ENCODE assay signal across 8 mouse cellular contexts in genomic region chr15:37007233-37007958, GRCm38 (mm10). TPM values are rescaled to one million over a fixed set of nuclear protein-coding genes. Genes with fewer than 3 reads are reported as not detected.
DNase-seq lines count a peak whose midpoint lies in the region; ATAC-seq and TF ChIP-seq lines count a peak whose summit lies in the region.

Gene Zfp706, minus strand, starts transcription at chr15:37007773.

- peaks cover 43% of the 10 kb centered on the region for H3K79me3 ChIP-seq in C2C12 (ENCODE audit: low read depth)

- no peaks in the 10 kb centered on the region for H3K27me3 ChIP-seq in C2C12 (ENCODE audit: control insufficient read depth, insufficient read depth, insufficient read length)
- no peaks in the 10 kb centered on the region for H3K27me3 ChIP-seq in erythroblast, embryonic 14.5 days (ENCODE audit: control insufficient read depth)
- no peaks in the 10 kb centered on the region for H3K27me3 ChIP-seq in heart, embryonic 12.5 days (replicated peaks)
- H3K27me3 ChIP-seq in kidney, postnatal 0 days (ENCODE audit: insufficient read depth, low read length) = no peaks in the 10 kb centered on the region
- no peaks in the 10 kb centered on the region for H3K27me3 ChIP-seq in liver, embryonic 11.5 days (replicated peaks; ENCODE audit: control insufficient read depth, insufficient read depth, low read length)
- H3K27me3 ChIP-seq in stomach, embryonic 14.5 days (ENCODE audit: control insufficient read depth, insufficient read depth, low read length) = no peaks in the 10 kb centered on the region

- peak; percentile 99 for ATAC-seq in heart, embryonic 12.5 days (ENCODE audit: insufficient number of reproducible peaks, low FRiP score)
- peak; percentile 99 for ATAC-seq in kidney, postnatal 0 days (replicated peaks; ENCODE audit: low FRiP score, low read depth)
- ATAC-seq in liver, embryonic 11.5 days (replicated peaks; ENCODE audit: low FRiP score) = peak; percentile 98
- peak; percentile 100 for ATAC-seq in stomach, embryonic 14.5 days (ENCODE audit: insufficient number of reproducible peaks, insufficient read depth, low FRiP score, low read depth)

- DNase-seq in brain, embryonic 14.5 days (ENCODE audit: low read depth) = peak; percentile 100
- DNase-seq in kidney, postnatal 0 days (ENCODE audit: low spot score) = peak; percentile 100
- peak; percentile 98 for DNase-seq in liver, embryonic 11.5 days (ENCODE audit: low spot score)
- DNase-seq in naive thymus-derived CD4-positive, alpha-beta T cell, adult 2 months (ENCODE audit: low read depth) = peak; percentile 99

- H3K4me1 ChIP-seq in erythroblast, embryonic 14.5 days (ENCODE audit: control insufficient read depth) = peaks cover 25% of the 10 kb centered on the region
- H3K4me1 ChIP-seq in heart, embryonic 12.5 days (replicated peaks) = peaks cover 23% of the 10 kb centered on the region
- H3K4me1 ChIP-seq in kidney, postnatal 0 days (replicated peaks; ENCODE audit: insufficient read depth, low read length) = peaks cover 6% of the 10 kb centered on the region; the same call in 1 of the 2 replicates
- peaks cover 15% of the 10 kb centered on the region; the same call in 1 of the 2 replicates for H3K4me1 ChIP-seq in liver, embryonic 11.5 days (replicated peaks; ENCODE audit: control insufficient read depth, insufficient read depth, low read length)
- peaks cover 14% of the 10 kb centered on the region for H3K4me1 ChIP-seq in stomach, embryonic 14.5 days (ENCODE audit: control insufficient read depth, insufficient read depth, low read length)

- TF ChIP-seq POLR2A in brain, embryonic 14.5 days (IDR thresholded peaks at IDR 0.05; ENCODE audit: borderline replicate concordance, extremely low read depth, insufficient read depth, insufficient read length, poor library complexity, severe bottlenecking) = peak; percentile 89

- under 1% methylated on average over 77 of the region's 79 CpGs for WGBS in heart, embryonic 12.5 days
- under 1% methylated on average over 75 of the region's 79 CpGs for WGBS in kidney, postnatal 0 days
- under 1% methylated on average over 78 of the region's 79 CpGs for WGBS in liver, embryonic 11.5 days
- WGBS in stomach, embryonic 14.5 days = under 1% methylated on average over 61 of the region's 79 CpGs

- H3K4me2 ChIP-seq in heart, embryonic 12.5 days = peak within 1 kb of the TSS; percentile 66
- H3K4me2 ChIP-seq in kidney, postnatal 0 days (ENCODE audit: low read length) = peak within 1 kb of the TSS; percentile 76
- H3K4me2 ChIP-seq in liver, embryonic 11.5 days = peak within 1 kb of the TSS; percentile 69
- peak within 1 kb of the TSS; percentile 65 for H3K4me2 ChIP-seq in stomach, embryonic 14.5 days (replicated peaks; ENCODE audit: low read depth, low read length)

- H3K27ac ChIP-seq in heart, embryonic 12.5 days (ENCODE audit: poor library complexity, severe bottlenecking) = peak within 1 kb of the TSS; percentile 98
- H3K27ac ChIP-seq in kidney, postnatal 0 days = peak within 1 kb of the TSS; percentile 98
- H3K27ac ChIP-seq in liver, embryonic 11.5 days (ENCODE audit: low read depth, low read length) = peak within 1 kb of the TSS; percentile 93
- H3K27ac ChIP-seq in stomach, embryonic 14.5 days (ENCODE audit: low read length) = peak within 1 kb of the TSS; percentile 92

- no peaks in the 10 kb centered on the region for H3K9me3 ChIP-seq in erythroblast, embryonic 14.5 days (ENCODE audit: control insufficient read depth, low read length)
- H3K9me3 ChIP-seq in heart, embryonic 12.5 days (replicated peaks) = no peaks in the 10 kb centered on the region
- no peaks in the 10 kb centered on the region for H3K9me3 ChIP-seq in kidney, postnatal 0 days (replicated peaks; ENCODE audit: low read length)
- H3K9me3 ChIP-seq in liver, embryonic 11.5 days (ENCODE audit: control insufficient read depth, low read length) = no peaks in the 10 kb centered on the region
- H3K9me3 ChIP-seq in stomach, embryonic 14.5 days (ENCODE audit: control insufficient read depth, low read depth, low read length) = no peaks in the 10 kb centered on the region

- peak within 1 kb of the TSS; percentile 99 for H3ac ChIP-seq in C2C12 (ENCODE audit: control insufficient read depth, insufficient read length, low read depth)

- peaks cover 56% of the 10 kb centered on the region for H3K79me2 ChIP-seq in C2C12 (ENCODE audit: control insufficient read depth, insufficient read depth)

- no peak for TF ChIP-seq CTCF in C2C12 (IDR thresholded peaks at IDR 0.05; ENCODE audit: control insufficient read depth, insufficient read depth, insufficient read length)
- TF ChIP-seq CTCF in brain, embryonic 14.5 days (IDR thresholded peaks at IDR 0.05; ENCODE audit: borderline replicate concordance, extremely low read depth, insufficient read depth, insufficient read length) = no peak
- peak; percentile 18; the same call in 1 of the 2 replicates for TF ChIP-seq CTCF in kidney, postnatal 0 days (IDR thresholded peaks at IDR 0.05; ENCODE audit: low read depth)

- H3K9ac ChIP-seq in heart, embryonic 12.5 days = peak within 1 kb of the TSS; percentile 100
- peak within 1 kb of the TSS; percentile 99 for H3K9ac ChIP-seq in kidney, postnatal 0 days (ENCODE audit: low read depth, low read length)
- H3K9ac ChIP-seq in liver, embryonic 11.5 days (ENCODE audit: low read depth, low read length) = peak within 1 kb of the TSS; percentile 98
- H3K9ac ChIP-seq in stomach, embryonic 14.5 days (replicated peaks; ENCODE audit: low read depth, low read length) = peak within 1 kb of the TSS; percentile 97

- peak within 1 kb of the TSS; percentile 69 for H3K4me3 ChIP-seq in C2C12 (ENCODE audit: insufficient read depth, poor library complexity, severe bottlenecking)
- peak within 1 kb of the TSS; percentile 97 for H3K4me3 ChIP-seq in erythroblast, embryonic 14.5 days (replicated peaks)
- peak within 1 kb of the TSS; percentile 97 for H3K4me3 ChIP-seq in heart, embryonic 12.5 days
- H3K4me3 ChIP-seq in kidney, postnatal 0 days (replicated peaks; ENCODE audit: low read depth, low read length) = peak within 1 kb of the TSS; percentile 98
- peak within 1 kb of the TSS; percentile 95 for H3K4me3 ChIP-seq in liver, embryonic 11.5 days (ENCODE audit: low read depth, low read length)
- H3K4me3 ChIP-seq in stomach, embryonic 14.5 days (ENCODE audit: low read depth, low read length) = peak within 1 kb of the TSS; percentile 84

- peaks cover 33% of the 10 kb centered on the region for H3K36me3 ChIP-seq in C2C12 (ENCODE audit: control insufficient read depth, insufficient read depth)
- peaks cover 32% of the 10 kb centered on the region for H3K36me3 ChIP-seq in erythroblast, embryonic 14.5 days (ENCODE audit: control insufficient read depth)
- H3K36me3 ChIP-seq in heart, embryonic 12.5 days = peaks cover 12% of the 10 kb centered on the region
- H3K36me3 ChIP-seq in kidney, postnatal 0 days (ENCODE audit: insufficient read depth, low read length) = peaks cover 7% of the 10 kb centered on the region; the same call in 1 of the 2 replicates
- H3K36me3 ChIP-seq in liver, embryonic 11.5 days (ENCODE audit: control insufficient read depth, insufficient read depth, low read length) = peaks cover 8% of the 10 kb centered on the region
- H3K36me3 ChIP-seq in stomach, embryonic 14.5 days (ENCODE audit: control insufficient read depth, insufficient read depth, low read length) = peaks cover 12% of the 10 kb centered on the region

TF ChIP-seq in C2C12, 6 proteins besides CTCF, POLR2A, EP300 and RAD21:
- TF ChIP-seq CEBPB (IDR thresholded peaks at IDR 0.05; ENCODE audit: low read depth) = peak; percentile 42
- TF ChIP-seq FOSL1 (IDR thresholded peaks at IDR 0.05; ENCODE audit: insufficient read depth, low read length, poor library complexity, severe bottlenecking) = no peak
- TF ChIP-seq MAX (IDR thresholded peaks at IDR 0.05) = peak; percentile 87

RNA-seq across cellular contexts. Expression of gene Zfp706, which starts in this region (rescaled TPM):
- polyA plus RNA-seq in C2C12 (2012; fragmentation: generic; extraction: Trizol) = 184 TPM
- polyA plus RNA-seq in brain, embryonic 14.5 days (2012; rRNA removed) = 76.9 and 99.6 TPM in 2 replicates
- 1.1 and 2.2 TPM in 2 replicates for polyA plus RNA-seq in erythroblast, embryonic 14.5 days (2012)
- 459 and 491 TPM in 2 replicates for polyA plus RNA-seq in heart, embryonic 12.5 days (2016; fragmentation: Nextera tagmentation; extraction: Ambion mirVana)
- 509 and 548 TPM in 2 replicates for polyA plus RNA-seq in kidney, postnatal 0 days (2015; fragmentation: Nextera tagmentation; extraction: Ambion mirVana)
- polyA plus RNA-seq in liver, embryonic 11.5 days (2014; fragmentation: Nextera tagmentation; extraction: Ambion mirVana) = 419 and 426 TPM in 2 replicates
- 417 and 432 TPM in 2 replicates for polyA plus RNA-seq in stomach, embryonic 14.5 days (2014; fragmentation: Nextera tagmentation; extraction: Ambion mirVana)

Comparison
In these comparisons a context has a peak if more than half of its experiments do, and no peak if none do; other contexts are left out.
1. Peak in every context shown above with its lines: DNase-seq, ATAC-seq, H3K4me3 ChIP-seq and H3K27ac ChIP-seq.
2. RNA of gene Zfp706 (polyA plus RNA-seq): 509 to 548 TPM in kidney, postnatal 0 days, 459 to 491 TPM in heart, embryonic 12.5 days, 419 to 426 TPM in liver, embryonic 11.5 days, 417 to 432 TPM in stomach, embryonic 14.5 days, 184 TPM in C2C12 (single experiment) and 76.9 to 99.6 TPM in brain, embryonic 14.5 days; 1.1 to 2.2 TPM in erythroblast, embryonic 14.5 days; every median in the first group is over 10 times any median in the second.